Mouse (Mus musculus) gastrocnemius, postnatal 14 days (tissue): ENCODE measurements around the gene Prcd. TPM values are rescaled to one million over a fixed set of nuclear protein-coding genes. Genes with fewer than 3 reads are reported as not detected.

Experiments
- DNase-seq: peaks from one replicate; pipeline ENCODE4 v3.0.0; 2021; ENCODE audit warnings: mixed read lengths
- intact Hi-C: fragments of 180-260 bp; cut with DNase I; formaldehyde crosslinking; loops from one replicate; pipeline ENCODE4 v1.15.1; 2025; ENCODE audit warnings: low total_unique reads
- total RNA-seq, 2 experiments: library from RNA; stranded (reverse); gene quantifications; 2 replicates each; pipeline ENCODE4 v1.2.3; 2021

Gene Prcd
- total RNA-seq, 2 experiments from 2014 or later = 0.49 to 0.84 TPM

GRCm38 (mm10) chr11:116676175-116676976 is 23.0 kb downstream of the Prcd start:
- intact Hi-C loops = no loop called here

GRCm38 (mm10) chr11:116677711-116678441 is 24.5 kb downstream of the Prcd start:
- DNase-seq = no peak
- intact Hi-C loops = no loop called here

More at GRCm38 (mm10) chr11:116676175-116676976, 23.0 kb downstream of the Prcd start:
- DNase-seq = no peak

DNA sequence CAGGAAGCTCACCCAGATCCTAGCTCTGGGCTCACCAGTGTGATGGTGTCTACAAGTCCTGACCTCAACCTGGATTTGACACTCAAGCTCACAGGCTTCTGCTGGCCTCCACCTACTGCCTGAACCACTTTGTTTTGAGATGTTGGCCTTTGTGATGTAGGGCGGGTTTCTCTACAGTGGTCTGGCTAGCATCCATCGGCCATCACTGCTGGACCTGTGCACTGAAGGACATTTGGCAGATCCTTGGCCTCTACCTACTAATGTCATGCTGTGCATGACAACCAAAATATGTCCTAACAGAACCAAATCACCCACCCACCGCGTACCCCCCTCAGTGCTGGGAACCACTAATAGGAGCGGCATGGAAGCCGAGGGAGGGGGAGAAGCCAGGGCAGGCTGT is 25.8 kb downstream of the Prcd start:
- DNase-seq = no peak
- intact Hi-C loops = no loop called here

DNA sequence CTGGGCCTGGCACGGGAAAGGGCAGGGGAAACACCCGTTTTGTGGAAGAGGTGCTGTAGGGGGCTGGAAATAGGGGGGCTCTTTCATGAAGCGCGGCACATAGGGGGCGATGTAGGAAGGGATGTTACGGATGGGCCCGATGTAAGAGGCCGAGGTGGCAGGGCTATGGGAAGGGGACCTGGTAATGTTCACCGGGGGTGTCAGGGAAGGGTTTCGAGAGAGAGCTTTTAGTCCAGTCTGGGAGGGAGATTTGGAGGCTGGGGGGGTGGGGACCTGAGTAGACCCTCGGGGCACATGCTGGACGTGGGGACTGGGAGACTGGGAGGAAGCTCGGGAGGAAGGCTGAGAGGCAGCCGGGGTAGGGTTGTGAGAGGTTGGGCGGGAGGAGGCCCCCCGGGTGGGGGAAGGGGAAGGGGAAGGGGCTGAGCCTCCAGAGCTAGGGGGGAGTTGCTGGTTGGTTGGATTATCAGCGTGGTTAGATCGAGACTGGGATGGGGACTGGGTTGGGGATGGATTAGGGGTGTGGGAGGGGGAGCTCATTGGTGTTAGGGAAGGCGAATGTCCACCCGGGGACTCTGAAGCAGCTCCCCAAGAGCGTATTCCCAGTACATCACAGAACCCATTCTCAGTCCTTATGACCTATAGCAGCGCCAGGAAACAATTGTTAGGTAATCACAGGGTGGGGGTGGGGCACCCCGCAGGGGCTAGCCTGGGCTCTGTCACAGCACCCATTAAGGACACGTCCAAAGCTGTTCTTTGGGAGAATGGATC is 27.2 kb downstream of the Prcd start:
- intact Hi-C loops = no loop called here

DNA sequence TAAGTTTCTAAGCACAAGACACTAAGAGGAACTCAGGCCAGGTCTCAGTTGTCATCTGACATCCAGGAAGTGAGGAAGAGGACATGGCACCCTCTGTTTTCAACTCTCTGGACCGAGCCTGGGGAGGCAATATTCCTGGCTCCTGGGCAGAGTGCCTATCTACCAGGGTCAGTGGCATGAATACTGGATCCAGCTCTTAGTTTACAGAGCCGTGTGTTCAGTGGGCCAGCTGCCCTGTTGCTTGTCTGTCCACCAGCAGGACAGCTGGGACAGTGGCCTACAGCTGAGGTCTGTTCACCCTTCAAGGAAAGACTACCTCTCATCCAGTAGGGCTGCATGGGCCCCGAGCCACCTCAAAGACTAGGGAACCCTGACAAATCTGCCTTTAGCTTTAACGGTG is 27.8 kb downstream of the Prcd start:
- intact Hi-C loops = no loop called here
- DNase-seq = no peak

More for the DNA sequence above, 27.2 kb downstream of the Prcd start:
- no peak for DNase-seq

GRCm38 (mm10) chr11:116682501-116683144 is 29.3 kb downstream of the Prcd start:
- intact Hi-C loops = no loop called here
- no peak for DNase-seq

DNA sequence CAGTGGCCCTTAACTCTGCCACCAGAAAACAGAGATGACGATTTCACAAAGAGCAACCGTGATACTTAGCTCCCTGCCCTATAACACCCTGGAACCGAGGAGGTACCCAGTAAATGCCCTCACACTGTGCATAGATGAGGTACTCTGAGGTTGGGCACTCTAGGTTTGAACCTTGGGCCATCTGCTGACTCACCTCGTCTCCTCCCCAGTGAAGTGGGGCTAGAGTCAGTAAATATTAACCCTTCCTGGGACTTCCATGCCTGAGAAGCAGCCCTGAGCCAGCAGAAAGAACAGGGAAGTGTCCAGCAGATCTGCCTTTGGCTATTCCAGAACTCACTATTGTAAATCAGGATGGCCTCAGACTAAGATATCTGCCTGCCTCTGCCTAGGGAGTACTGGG is 30.4 kb downstream of the Prcd start:
- DNase-seq = no peak
- intact Hi-C loops = no loop called here

DNA sequence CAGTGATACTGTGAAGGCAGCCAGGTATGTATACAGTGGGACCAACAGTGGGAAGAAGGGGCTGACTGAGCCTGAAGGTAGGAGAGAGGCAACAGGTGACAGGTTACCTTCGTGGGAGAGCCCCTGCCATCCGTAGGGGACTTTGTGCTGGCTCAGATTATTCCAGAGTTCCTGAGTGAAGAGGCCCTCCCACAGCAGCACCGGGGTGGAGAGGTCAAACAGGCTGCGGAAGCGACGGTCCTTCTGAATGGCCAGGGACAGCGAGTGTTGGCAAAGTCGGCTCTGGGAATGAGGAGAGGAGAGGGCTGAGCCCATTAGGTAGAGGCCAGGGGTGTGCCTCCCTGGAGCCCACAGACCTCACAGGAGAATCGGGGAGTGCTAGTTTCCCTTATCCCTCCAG is 32.4 kb downstream of the Prcd start:
- intact Hi-C loops = no loop called here

DNA sequence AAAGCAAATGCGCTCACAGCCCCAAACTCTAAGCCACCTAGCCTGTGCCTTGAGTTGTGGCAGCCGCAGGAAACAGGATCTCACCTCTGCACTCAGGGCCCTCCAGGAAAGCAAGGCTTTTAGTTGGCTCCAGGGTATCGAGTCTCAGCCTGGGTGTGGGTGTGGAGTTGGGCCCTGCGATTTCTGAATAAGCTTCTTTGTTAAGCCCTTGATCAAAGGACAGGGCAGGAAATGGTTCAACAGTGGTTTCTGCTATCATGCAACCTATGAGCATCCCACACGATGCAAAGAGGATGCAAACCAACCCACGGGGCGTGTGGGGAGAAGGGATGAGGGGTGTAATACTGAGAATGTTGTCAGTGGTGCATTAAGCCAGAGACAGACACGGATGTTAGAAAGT is 34.6 kb downstream of the Prcd start:
- DNase-seq = no peak
- intact Hi-C loops = no loop called here

More for the DNA sequence above, 32.4 kb downstream of the Prcd start:
- no peak for DNase-seq

DNA sequence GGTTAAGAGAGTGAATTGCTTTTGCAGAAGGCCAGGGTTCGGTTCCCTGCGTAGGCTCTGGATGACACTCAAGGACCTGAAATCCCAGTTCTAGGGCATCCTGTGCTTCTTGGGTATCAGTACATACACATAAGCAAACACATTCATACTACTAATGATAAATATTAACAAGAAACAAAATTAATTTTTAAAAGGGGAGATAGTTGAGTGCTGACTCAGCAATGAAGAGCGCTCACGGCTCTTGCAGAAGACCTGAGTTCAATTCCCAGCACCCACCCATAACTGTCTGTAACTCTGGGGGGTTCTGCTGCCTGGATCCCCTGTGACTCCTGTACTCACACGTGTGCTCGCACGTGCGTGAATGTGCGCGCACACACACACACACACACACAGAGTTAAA is 36.3 kb downstream of the Prcd start:
- DNase-seq = no peak
- intact Hi-C loops = no loop called here

- intact Hi-C loops = no loop called here
- no peak for DNase-seq
These were observed 37.6 kb downstream of the Prcd start for GRCm38 (mm10) chr11:116690701-116691575.

DNA sequence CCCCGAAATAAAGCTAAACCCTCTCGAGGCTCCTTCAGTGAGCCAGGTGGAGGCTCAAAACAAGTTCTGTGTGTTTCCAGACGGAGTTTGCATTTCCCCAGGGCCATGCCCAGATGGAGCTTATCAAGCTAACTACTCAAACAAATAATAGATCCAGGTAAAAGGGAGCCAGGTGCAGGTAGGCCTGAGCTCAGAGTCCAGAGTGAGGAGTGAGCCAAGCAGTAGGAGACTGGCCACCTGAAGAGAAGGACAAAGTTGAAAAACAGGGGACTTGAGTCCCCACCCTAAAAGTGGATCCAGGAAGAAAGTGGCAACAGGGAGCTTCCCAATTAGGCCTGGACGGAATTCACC is 40.5 kb downstream of the Prcd start:
- intact Hi-C loops = no loop called here

DNA sequence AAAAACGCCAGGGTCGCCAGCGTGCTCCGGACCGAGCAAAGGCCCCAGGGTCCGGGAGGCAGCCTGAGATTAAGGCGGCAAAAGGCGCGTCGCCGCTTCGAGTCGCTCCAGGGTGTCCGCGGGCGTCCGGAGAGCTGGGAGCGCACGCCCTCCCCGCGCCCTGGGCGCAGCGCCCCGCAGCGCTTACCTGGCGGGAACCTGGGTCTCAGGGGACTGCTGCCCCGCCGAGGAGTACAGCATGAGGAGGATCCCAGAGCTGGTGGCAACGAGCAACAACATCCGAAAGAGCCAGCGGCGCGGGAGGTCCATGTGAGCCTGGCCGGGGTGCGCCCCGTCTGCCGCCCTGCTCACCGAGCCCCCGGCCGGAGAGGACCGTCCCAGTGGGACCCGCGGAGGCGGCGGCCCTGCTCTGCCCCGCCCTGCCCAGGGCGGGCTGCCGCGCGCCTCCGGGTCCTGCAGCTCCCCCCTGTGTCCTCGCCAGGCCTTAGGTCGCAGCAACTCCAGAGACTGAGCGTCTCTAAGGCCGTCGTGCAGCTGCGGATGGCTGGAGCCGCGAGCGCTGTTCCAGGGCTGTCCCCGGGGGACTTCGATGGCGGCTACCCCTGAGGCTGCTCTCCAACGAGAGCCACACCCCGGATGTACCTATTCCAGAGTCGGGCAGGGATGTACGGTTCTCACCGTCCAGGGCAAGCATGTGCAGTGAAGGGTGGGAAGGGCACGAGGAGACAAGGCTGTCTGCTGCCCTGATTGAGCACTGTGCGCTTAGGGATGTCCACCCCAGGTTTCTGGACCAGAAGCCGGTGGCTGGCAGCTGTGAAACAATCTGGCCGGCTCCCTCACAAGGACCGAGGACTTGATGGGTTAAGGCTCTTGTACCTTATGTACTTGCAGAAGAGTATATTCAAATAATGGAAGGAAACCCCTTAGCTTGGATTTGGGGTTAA is 41.2 kb downstream of the Prcd start:
- DNase-seq = peak; percentile 59
- intact Hi-C loops = no loop called here

More for the DNA sequence above, 40.5 kb downstream of the Prcd start:
- DNase-seq = no peak

GRCm38 (mm10) chr11:116695194-116695880 is 42.0 kb downstream of the Prcd start:
- no peak for DNase-seq
- intact Hi-C loops = no loop called here

- intact Hi-C loops = no loop called here
- DNase-seq = no peak
These were observed 43.1 kb downstream of the Prcd start for GRCm38 (mm10) chr11:116696426-116696825.

DNA sequence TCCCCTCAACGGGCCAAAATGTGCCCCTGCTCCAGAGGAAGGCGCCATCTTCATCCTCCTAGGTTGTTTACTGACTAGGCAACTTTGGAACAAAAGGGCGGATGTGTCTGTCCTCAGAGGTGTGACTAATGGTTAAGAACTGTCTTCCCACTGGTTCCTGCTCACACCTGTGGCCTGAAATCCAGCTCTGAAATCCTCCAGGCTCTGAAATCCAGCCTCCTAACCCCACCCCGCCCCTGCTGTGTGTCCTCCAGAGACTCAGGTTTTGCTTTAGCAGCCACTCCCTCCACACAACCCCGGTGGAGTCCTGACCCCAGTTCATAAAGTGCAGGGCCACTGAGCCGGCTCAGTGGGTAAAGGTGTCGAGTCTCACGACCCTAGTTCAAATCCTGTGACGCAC is 44.2 kb downstream of the Prcd start:
- DNase-seq = no peak
- intact Hi-C loops = no loop called here

DNA sequence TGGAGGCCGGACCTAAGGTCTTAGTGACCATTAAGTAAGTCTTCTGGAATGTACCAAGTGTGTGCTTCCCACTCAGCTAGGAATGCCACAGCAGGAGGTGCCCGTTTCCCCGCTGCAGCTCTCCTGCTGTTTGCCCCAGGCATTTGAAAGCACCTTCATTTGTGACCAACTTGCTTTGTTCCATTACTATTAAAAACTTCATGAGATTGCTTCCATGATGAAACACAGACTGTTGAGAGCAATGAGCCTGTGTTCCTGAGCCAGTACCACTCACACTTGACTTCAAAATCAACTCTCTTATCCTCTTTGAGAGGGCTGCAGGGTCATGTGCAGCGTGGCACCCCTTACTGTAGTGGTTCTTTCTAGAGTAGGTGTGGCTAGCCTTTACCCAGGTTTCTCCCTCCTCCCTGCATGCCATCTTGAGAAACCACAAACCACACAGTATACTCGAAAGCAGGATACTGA is 48.1 kb downstream of the Prcd start:
- intact Hi-C loops = no loop called here
- no peak for DNase-seq
